Mouse (Mus musculus) midbrain, embryonic 11.5 days (tissue): ENCODE measurements around the gene Vasp. TPM values are rescaled to one million over a fixed set of nuclear protein-coding genes. Genes with fewer than 3 reads are reported as not detected.

Source experiments
- ATAC-seq: fragments of 200-750 bp; cut with Nextera tagmentation; 2 replicates; pipeline ENCODE4 v1.8.0; 2017; ENCODE audit warnings: moderate TSS enrichment, moderate library complexity; ENCODE audit not compliant: low FRiP score
- DNase-seq: peaks from one replicate; pipeline ENCODE4 v3.0.0; 2015; ENCODE audit warnings: low spot score; ENCODE audit errors: missing footprints
- H3K27ac ChIP-seq: fragments of 300-500 bp; sonication (generic); 2 replicates; pipeline ENCODE4 v1.5.1; 2014; ENCODE audit warnings: low read depth, low read length
- H3K27me3 ChIP-seq: fragments of 300-500 bp; sonication (generic); 2 replicates; pipeline ENCODE4 v1.6.1; 2014; ENCODE audit warnings: mild to moderate bottlenecking, low read length, moderate library complexity, mixed read lengths; ENCODE audit not compliant: control insufficient read depth, insufficient read depth
- H3K36me3 ChIP-seq: fragments of 300-500 bp; sonication (generic); 2 replicates; pipeline ENCODE4 v1.6.1; 2014; ENCODE audit warnings: mild to moderate bottlenecking, low read length, moderate library complexity, mixed read lengths; ENCODE audit not compliant: control insufficient read depth, insufficient read depth
- H3K4me1 ChIP-seq: fragments of 300-500 bp; sonication (generic); 2 replicates; pipeline ENCODE4 v1.6.1; 2014; ENCODE audit warnings: low read length; ENCODE audit not compliant: control insufficient read depth, insufficient read depth
- H3K4me2 ChIP-seq: fragments of 300-500 bp; sonication (generic); 2 replicates; pipeline ENCODE4 v1.6.1; 2014; ENCODE audit warnings: mild to moderate bottlenecking, moderate library complexity
- H3K4me3 ChIP-seq: fragments of 300-500 bp; sonication (generic); 2 replicates; pipeline ENCODE4 v1.5.1; 2014; ENCODE audit warnings: low read depth, low read length
- H3K9ac ChIP-seq: fragments of 300-500 bp; sonication (generic); 2 replicates; pipeline ENCODE4 v1.6.1; 2014; ENCODE audit warnings: low read length
- H3K9me3 ChIP-seq: fragments of 300-500 bp; sonication (generic); 2 replicates; pipeline ENCODE4 v1.6.1; 2016; ENCODE audit warnings: low read length; ENCODE audit not compliant: control insufficient read depth
- WGBS: fragments of 180-500 bp; shearing (Covaris S2); extraction: QIAGEN DNeasy Blood & Tissue Kit; methylation state at CpG from one replicate; pipeline ENCODE4 v1.1.7; 2014; 5-methylcytosine and 5-hydroxymethylcytosine counted together
- polyA plus RNA-seq: library from polyadenylated mRNA; unstranded; fragments of >200 nt; fragmentation: Nextera tagmentation; extraction: Ambion mirVana; gene quantifications from 2 replicates; pipeline ENCODE4 v1.2.1, GENCODE M21; 2014

Gene Vasp
- polyA plus RNA-seq, 1 experiment from 2014 or later = 46.0 TPM

DNA sequence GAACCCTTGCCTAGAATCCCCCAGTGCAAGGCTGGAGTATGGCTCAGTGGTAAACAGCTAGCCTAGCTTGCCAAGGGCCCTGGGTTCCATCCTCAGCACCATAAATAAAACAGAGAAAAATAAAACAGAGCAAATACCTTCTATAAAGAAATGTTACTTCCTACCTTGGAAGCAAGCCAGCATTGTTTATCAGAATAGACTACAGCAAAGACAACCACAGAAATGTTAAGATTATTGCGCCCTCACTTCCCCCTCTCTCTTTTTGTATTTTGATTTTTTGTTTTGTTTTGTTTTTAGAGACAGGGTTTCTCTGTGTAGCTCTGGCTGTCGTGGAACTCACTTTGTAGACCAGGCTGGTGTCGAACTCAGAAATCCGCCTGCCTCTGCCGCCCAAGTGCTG, 26.2 kb upstream of the Vasp start:
- H3K9ac ChIP-seq = no peak overlapping the region
- H3K4me3 ChIP-seq = no peak overlapping the region
- H3K4me2 ChIP-seq = no peak overlapping the region
- H3K9me3 ChIP-seq = no peaks in the 10 kb centered on the region
- H3K4me1 ChIP-seq = peaks cover 5% of the 10 kb centered on the region
- WGBS = 94% methylated on average over 5 of the region's 5 CpGs
- ATAC-seq (no peak), DNase-seq (no peak)
- no peaks in the 10 kb centered on the region; the same call in 1 of the 2 replicates for H3K36me3 ChIP-seq
- H3K27ac ChIP-seq = no peak overlapping the region
- peaks cover 13% of the 10 kb centered on the region; the same call in 1 of the 2 replicates for H3K27me3 ChIP-seq

DNA sequence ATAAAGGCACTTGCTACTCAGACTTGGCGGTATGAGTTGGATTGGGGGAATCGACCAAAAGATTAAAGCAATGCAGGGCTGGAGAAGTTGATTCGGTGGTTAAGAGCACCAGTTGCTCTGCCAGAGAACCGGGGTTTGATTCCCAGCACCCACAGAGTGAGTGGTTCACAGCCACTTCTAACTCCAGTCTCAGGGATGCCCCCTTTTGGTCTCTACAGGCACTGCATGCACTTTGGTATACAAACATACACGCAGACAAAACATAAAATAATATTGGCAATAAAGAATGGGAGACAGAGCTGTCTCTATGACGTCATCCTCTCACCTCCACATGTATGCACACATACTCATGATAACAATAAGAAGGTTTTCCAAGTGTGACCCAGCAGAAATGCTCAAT, 25.4 kb upstream of the Vasp start:
- H3K36me3 ChIP-seq = no peaks in the 10 kb centered on the region; the same call in 1 of the 2 replicates
- DNase-seq (peak; percentile 81), ATAC-seq (no peak)
- H3K4me1 ChIP-seq = peaks cover 4% of the 10 kb centered on the region
- no peak overlapping the region for H3K27ac ChIP-seq
- no peaks in the 10 kb centered on the region for H3K9me3 ChIP-seq
- H3K27me3 ChIP-seq = peaks cover 6% of the 10 kb centered on the region; the same call in 1 of the 2 replicates
- H3K9ac ChIP-seq = no peak overlapping the region
- 87% methylated on average over 6 of the region's 6 CpGs for WGBS
- no peak overlapping the region for H3K4me3 ChIP-seq
- no peak overlapping the region for H3K4me2 ChIP-seq

DNA sequence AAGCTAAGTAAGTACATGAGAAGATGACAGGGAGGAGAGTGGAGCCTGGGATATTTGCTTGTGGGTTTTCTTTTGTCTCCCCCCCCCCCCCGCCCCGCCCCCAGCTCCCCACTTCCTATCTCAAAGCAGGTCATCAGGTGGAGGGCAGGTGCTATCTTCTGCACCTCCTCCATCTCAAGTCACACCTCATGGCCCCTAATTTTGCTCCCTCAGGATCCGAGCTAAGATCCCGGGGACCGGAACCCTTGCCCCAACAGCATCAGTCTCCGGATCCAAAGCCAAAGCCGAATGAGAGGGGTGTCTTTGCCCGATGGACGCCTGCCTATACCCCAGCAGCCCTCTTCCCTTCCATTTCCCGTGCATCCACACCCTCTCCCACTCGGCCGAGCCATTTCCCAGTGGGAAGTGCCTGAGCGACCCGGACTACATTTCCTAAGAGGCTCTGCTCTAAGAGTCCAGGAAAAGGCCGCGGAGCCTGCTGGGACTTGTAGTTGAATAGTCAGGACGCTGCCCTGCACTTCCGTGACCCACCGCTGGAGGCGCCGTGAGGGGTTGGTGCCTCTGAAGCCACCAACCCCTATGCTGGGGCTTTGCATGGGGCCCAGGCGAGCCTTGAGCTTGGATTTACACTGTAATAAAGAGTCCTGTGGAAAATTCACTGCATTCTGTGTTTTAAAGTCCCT, 24.0 kb upstream of the Vasp start:
- peak overlapping the region; percentile 17; the same call in 1 of the 2 replicates for H3K4me3 ChIP-seq
- H3K9ac ChIP-seq = 0 out of 2 replicates have a peak overlapping the region, but pooled peaks have one; percentile 16
- no peaks in the 10 kb centered on the region; the same call in 1 of the 2 replicates for H3K36me3 ChIP-seq
- 21% methylated on average over 20 of the region's 22 CpGs for WGBS
- H3K4me1 ChIP-seq = peaks cover 10% of the 10 kb centered on the region
- H3K9me3 ChIP-seq = no peaks in the 10 kb centered on the region
- peak; percentile 79 for ATAC-seq
- H3K27me3 ChIP-seq = no peaks in the 10 kb centered on the region
- H3K4me2 ChIP-seq = peak overlapping the region; percentile 43
- H3K27ac ChIP-seq = no peak overlapping the region
- peak; percentile 100 for DNase-seq

DNA sequence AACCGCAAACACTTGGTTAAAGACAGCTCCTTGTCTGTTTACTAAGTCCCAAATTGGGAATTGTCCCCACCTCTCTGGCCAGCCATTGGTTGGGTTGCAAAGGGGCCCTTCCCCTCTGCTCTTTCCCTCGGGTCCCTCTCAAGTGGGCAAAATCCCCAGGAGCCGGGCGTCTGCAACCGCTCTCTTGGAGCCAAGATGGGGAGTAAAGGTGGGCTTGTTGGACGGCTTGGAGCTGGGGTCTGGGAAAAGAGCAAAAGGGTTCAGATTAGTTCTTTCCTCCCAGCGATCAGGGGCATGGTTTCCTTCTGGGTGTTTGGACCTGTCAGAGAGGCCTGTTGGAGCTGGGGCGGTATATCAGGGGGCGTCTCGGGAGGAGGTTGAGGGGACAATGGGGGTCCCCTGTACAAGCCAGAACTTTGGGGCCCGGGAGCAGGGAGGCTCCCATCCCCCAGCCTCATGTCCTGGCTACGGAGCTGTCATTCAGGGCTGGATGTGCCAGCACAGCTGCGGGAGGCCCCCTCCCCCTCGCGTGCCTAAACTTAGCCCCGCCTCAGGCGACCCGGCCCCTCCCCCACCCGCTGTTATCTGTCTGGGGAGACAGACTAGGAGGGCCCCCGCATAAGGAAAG, 19.5 kb upstream of the Vasp start:
- ATAC-seq (peak; percentile 62), DNase-seq (peak; percentile 91)

DNA sequence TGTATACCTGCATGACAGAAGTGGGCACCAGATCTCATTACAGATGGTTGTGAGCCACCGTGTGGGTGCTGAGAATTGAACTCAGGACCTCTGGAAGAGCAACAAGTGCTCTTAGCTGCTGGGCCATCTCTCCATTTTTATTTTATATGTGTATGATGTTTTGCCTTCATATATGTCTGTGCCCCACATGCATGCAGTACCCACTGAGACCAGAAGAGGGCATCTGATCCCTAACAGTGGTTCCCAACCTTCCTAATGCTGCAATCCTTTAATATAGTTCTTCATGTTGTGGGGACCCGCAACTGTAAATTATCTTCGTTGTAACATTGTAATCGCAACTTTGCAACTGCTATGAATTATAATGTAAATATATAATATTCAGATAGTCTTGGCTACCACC, 13.1 kb upstream of the Vasp start:
- Histone ChIP-seq H3K9ac (no peak overlapping the region), H3K27ac (no peak overlapping the region), H3K4me3 (no peak overlapping the region), H3K9me3 (no peaks in the 10 kb centered on the region), H3K27me3 (peaks cover 11% of the 10 kb centered on the region), H3K36me3 (peaks cover 3% of the 10 kb centered on the region; the same call in 1 of the 2 replicates), H3K4me1 (peaks cover 7% of the 10 kb centered on the region), H3K4me2 (no peak overlapping the region)
- no peak for ATAC-seq
- DNase-seq = peak; percentile 94
- 25% methylated on average over 4 of the region's 4 CpGs for WGBS

More for the DNA sequence above, 19.5 kb upstream of the Vasp start:
- peak overlapping the region; percentile 36 for H3K9ac ChIP-seq
- peak overlapping the region; percentile 35 for H3K4me2 ChIP-seq
- whole genome bisulfite sequencing = 1% methylated on average over 20 of the region's 20 CpGs
- peaks cover 12% of the 10 kb centered on the region for H3K4me1 ChIP-seq
- peaks cover 3% of the 10 kb centered on the region for H3K36me3 ChIP-seq
- no peaks in the 10 kb centered on the region for H3K27me3 ChIP-seq
- H3K4me3 ChIP-seq = peak overlapping the region; percentile 8
- H3K27ac ChIP-seq = peak overlapping the region; percentile 37; the same call in 1 of the 2 replicates
- H3K9me3 ChIP-seq = no peaks in the 10 kb centered on the region

DNA sequence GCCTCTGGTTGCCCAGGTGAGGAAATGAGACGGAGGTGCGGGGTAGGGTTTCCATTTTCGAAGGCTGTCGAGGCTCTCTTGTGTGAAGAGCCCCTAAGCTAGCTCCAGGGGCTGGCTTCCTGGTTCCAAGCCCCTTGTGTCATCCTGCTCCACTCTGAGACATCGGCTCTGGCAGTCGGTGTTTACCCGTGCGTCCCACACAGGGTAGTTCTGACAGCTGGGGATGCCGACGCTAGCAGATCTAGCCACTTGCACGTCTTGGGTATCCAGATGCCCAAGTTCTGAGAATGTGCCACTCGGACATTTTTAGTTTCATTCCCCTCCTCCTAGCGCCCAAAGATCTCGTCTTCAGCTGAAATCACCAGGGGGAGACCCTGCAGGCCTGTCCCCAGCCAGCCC, 11.8 kb upstream of the Vasp start:
- Histone ChIP-seq H3K27ac (no peak overlapping the region), H3K27me3 (peaks cover 25% of the 10 kb centered on the region), H3K36me3 (peaks cover under 1% of the 10 kb centered on the region; the same call in 1 of the 2 replicates), H3K9ac (peak overlapping the region; percentile 96), H3K4me3 (peak overlapping the region; percentile 76), H3K9me3 (no peaks in the 10 kb centered on the region), H3K4me2 (peak overlapping the region; percentile 71), H3K4me1 (peaks cover 10% of the 10 kb centered on the region)
- DNase-seq (peak; percentile 85), ATAC-seq (no peak)
- 34% methylated on average over 14 of the region's 14 CpGs for WGBS

DNA sequence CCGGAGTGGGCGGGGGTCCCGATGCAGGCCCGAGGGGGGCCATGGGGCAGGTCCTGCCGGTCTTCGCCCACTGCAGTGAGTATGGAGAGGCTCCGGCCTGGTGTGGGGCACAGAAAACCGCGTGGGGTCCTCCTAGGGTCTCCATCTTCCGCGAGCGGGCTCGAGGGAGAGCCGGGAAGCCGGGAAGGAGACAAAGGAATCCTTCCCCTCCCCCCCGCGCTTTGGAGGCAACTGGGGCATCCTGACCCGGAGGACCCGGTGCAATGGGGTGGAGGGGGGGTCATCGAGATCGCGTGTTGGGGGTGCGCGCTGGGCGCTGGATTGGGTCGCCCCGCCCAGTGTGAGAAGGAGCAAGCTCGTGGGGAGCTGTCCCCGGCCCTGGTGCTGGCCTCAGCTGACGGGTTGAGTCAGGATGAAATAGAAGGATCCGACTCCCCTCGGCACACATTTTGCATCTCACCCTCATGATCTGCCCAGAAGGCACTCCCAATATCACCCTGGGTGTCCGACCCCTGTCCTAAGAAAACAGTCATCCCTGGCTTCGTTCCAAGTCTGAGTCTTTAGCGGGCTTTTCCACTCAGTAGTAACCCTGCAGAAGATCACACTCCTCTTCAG, 11.3 kb upstream of the Vasp start:
- Histone ChIP-seq H3K27ac (peak overlapping the region; percentile 68), H3K9ac (peak overlapping the region; percentile 96), H3K27me3 (peaks cover 30% of the 10 kb centered on the region), H3K4me1 (peaks cover 10% of the 10 kb centered on the region), H3K9me3 (no peaks in the 10 kb centered on the region), H3K4me3 (peak overlapping the region; percentile 76), H3K4me2 (peak overlapping the region; percentile 71), H3K36me3 (no peaks in the 10 kb centered on the region; the same call in 1 of the 2 replicates)
- ATAC-seq (peak; percentile 83), DNase-seq (peak; percentile 96)
- under 1% methylated on average over 26 of the region's 35 CpGs for WGBS

DNA sequence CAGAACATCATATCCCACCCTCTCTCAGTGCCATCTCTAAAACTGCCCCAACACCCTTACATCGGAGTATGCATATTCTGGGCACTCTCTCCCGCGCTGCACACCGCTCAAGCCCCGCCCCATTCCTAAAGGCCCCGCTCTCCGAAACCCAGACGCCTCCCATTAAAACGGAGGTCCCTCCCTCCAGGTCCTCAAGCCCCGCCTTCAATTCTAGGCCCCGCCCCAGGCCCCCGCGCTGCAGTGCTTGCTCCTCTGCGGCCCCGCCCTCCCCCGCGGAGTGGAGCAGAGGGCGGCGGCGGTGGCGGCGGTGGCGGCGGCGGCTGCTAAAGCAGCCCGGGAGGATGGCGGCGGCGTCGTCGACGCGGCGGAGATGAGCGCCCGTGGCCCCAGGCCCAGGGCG, 10.8 kb upstream of the Vasp start, which contains the start of gene Rtn2:
Gene Rtn2 (plus strand): TSS at position 240 of the 400 bp plus-strand sequence.
- Histone ChIP-seq H3K4me3 (peak within 1 kb of the TSS; percentile 76), H3K4me2 (peak within 1 kb of the TSS; percentile 71), H3K36me3 (no peaks in the 10 kb centered on the region; the same call in 1 of the 2 replicates), H3K27ac (peak within 1 kb of the TSS; percentile 68), H3K4me1 (peaks cover 10% of the 10 kb centered on the region), H3K9me3 (no peaks in the 10 kb centered on the region), H3K27me3 (peaks cover 30% of the 10 kb centered on the region), H3K9ac (peak within 1 kb of the TSS; percentile 96)
- under 1% methylated on average over 32 of the region's 37 CpGs for WGBS
- ATAC-seq (peak; percentile 90), DNase-seq (peak; percentile 99)
